Mouse (Mus musculus) midbrain, embryonic 14.5 days (tissue): Measurements from ENCODE around the gene Rslcan18. TPM values are rescaled to one million over a fixed set of nuclear protein-coding genes. Genes with fewer than 3 reads are reported as not detected.
A peak's percentile ranks its signal among the peaks of the same experiment; 100 is the strongest.

Source experiments
- ATAC-seq: fragments of 200-750 bp; cut with Nextera tagmentation; 2 replicates; pipeline ENCODE4 v1.8.0; 2017; ENCODE audit warnings: moderate number of reproducible peaks, moderate library complexity; ENCODE audit not compliant: low FRiP score, low TSS enrichment
- DNase-seq: peaks from one replicate; pipeline ENCODE4 v3.0.0-alpha.2; 2015
- H3K27ac ChIP-seq: fragments of 300-500 bp; sonication (generic); replicated peaks from 2 replicates; pipeline ENCODE4 v1.5.1; 2014; ENCODE audit warnings: mild to moderate bottlenecking, low read depth, low read length, moderate library complexity
- H3K27me3 ChIP-seq: fragments of 300-500 bp; sonication (generic); 2 replicates; pipeline ENCODE4 v1.6.1; 2014; ENCODE audit warnings: low read length, control low read depth, mixed read lengths; ENCODE audit not compliant: control insufficient read depth, insufficient read depth
- H3K36me3 ChIP-seq: fragments of 300-500 bp; sonication (generic); 2 replicates; pipeline ENCODE4 v1.6.1; 2014; ENCODE audit warnings: low read length, control low read depth; ENCODE audit not compliant: control insufficient read depth, insufficient read depth
- H3K4me1 ChIP-seq: fragments of 300-500 bp; sonication (generic); 2 replicates; pipeline ENCODE4 v1.6.1; 2014; ENCODE audit warnings: mild to moderate bottlenecking, antibody characterized with exemption, low read length, control low read depth; ENCODE audit not compliant: control insufficient read depth, insufficient read depth
- H3K4me2 ChIP-seq: fragments of 300-500 bp; sonication (generic); 2 replicates; pipeline ENCODE4 v1.6.1; 2014; ENCODE audit warnings: mild to moderate bottlenecking, low read length, moderate library complexity
- H3K4me3 ChIP-seq: fragments of 300-500 bp; sonication (generic); replicated peaks from 2 replicates; pipeline ENCODE4 v1.5.1; 2014; ENCODE audit warnings: low read depth, low read length
- H3K9ac ChIP-seq: fragments of 300-500 bp; sonication (generic); replicated peaks from 2 replicates; pipeline ENCODE4 v1.6.1; 2014; ENCODE audit warnings: mild to moderate bottlenecking, low read length, moderate library complexity
- H3K9me3 ChIP-seq: fragments of 300-500 bp; sonication (generic); 2 replicates; pipeline ENCODE4 v1.6.1; 2016; ENCODE audit warnings: low read length, control low read depth, mixed read lengths; ENCODE audit not compliant: control insufficient read depth
- WGBS: fragments of 180-500 bp; shearing (Covaris S2); extraction: QIAGEN DNeasy Blood & Tissue Kit; methylation state at CpG from one replicate; pipeline ENCODE4 v1.1.7; 2014; 5-methylcytosine and 5-hydroxymethylcytosine counted together
- polyA plus RNA-seq: library from polyadenylated mRNA; unstranded; fragments of >200 nt; fragmentation: Nextera tagmentation; extraction: Ambion mirVana; gene quantifications from 2 replicates; pipeline ENCODE4 v1.2.1, GENCODE M21; 2014

The Rslcan18 gene
- polyA plus RNA-seq, 1 experiment from 2014 or later: not detected

DNA sequence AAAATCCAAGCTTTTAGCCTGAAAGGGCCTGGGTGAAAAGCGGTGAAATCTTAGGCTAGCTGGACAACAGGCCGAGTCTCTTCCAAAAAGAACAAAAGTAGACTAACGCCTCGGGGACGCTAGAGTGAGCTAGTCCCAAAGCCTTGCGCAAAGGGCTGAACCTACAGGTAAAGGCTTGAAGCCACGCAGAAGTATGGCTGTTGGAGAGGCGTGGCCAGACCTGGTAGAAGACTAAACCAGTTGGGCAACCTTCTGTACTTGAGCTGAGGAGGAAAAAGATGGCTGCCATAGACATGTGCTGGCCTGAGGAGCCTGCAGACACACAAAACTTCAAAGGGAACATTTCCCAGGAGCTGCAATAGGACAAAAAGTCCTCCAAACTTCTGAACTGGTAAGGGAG lies 50.7 kb downstream of the Rslcan18 start:
- 89% methylated on average over 8 of the region's 8 CpGs for WGBS
- DNase-seq: no peak

DNA sequence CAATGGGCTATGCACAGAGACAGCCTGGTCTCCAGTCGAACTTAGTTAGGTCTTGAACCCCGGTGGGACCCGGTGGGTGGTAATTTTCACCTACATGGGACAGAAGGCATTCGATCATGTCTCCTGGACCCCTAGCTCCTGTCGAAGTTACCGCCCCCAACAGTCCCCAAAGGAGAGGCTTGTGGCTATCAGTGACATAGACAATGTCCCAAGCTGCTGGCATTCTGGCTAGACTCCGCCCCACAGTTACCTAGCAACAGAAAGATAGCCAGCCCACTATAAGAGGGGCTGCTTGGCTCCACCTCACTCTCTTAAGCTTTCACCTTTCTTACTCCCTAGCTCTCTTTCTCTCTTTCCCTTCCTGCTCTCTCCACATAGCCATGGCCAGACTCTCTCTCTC lies 53.6 kb downstream of the Rslcan18 start:
- Histone ChIP-seq H3K36me3 (0 out of 2 replicates have a peak, but pooled peaks cover 3% of the 10 kb centered on the region), H3K27me3 (no peaks in the 10 kb centered on the region), H3K4me3 (no peak overlapping the region), H3K9ac (no peak overlapping the region), H3K9me3 (peaks cover 8% of the 10 kb centered on the region; the same call in 1 of the 2 replicates), H3K4me2 (no peak overlapping the region), H3K4me1 (peaks cover 6% of the 10 kb centered on the region; the same call in 1 of the 2 replicates), H3K27ac (no peak overlapping the region)
- ATAC-seq (no peak), DNase-seq (no peak)
- WGBS: 57% methylated on average over 7 of the region's 7 CpGs

More for the DNA sequence above, 50.7 kb downstream of the Rslcan18 start:
- Histone ChIP-seq H3K9ac (no peak overlapping the region), H3K4me2 (no peak overlapping the region), H3K36me3 (peaks cover 20% of the 10 kb centered on the region), H3K9me3 (peaks cover 19% of the 10 kb centered on the region), H3K27ac (no peak overlapping the region), H3K27me3 (no peaks in the 10 kb centered on the region), H3K4me1 (peaks cover 1% of the 10 kb centered on the region; the same call in 1 of the 2 replicates), H3K4me3 (no peak overlapping the region)
- ATAC-seq: no peak

DNA sequence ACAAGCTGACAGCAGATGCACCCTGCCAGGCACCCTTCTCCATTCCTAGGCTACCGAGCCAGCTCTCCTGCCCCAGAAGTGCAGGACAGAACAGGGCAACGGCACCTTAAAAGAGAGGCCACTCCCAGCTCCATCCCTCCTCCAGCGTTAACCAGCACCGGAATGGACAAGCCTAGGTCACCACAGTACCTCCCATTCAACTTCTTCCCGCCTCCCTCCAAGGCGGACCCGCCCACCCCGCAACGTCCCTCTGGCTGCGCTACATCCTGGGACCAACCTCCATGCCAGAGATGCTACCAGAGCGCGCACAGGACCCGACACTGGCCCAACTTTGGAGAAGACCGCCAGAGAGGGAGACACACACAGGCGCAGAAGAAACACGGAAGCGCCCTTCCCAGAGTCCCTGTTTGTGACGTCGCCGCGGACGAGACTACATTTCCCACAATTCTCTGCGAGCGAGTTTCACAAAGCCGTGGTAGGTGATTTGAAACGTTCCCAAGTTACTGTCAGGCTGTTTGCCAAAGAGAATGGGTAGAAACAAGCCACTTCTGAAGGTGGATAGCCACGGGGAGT lies 55.2 kb downstream of the Rslcan18 start, which contains the start of gene Zfp712:
Gene Zfp712, minus strand, starts transcription at position 385 of the 573 bp plus-strand sequence.
- peak within 1 kb of the TSS; percentile 74 for H3K27ac ChIP-seq
- ATAC-seq: peak; percentile 93
- H3K4me3 ChIP-seq: peak within 1 kb of the TSS; percentile 72
- H3K36me3 ChIP-seq: no peaks in the 10 kb centered on the region
- peak within 1 kb of the TSS; percentile 78 for H3K9ac ChIP-seq
- H3K4me2 ChIP-seq: peak within 1 kb of the TSS; percentile 74
- under 1% methylated on average over 27 of the region's 27 CpGs for WGBS
- H3K27me3 ChIP-seq: no peaks in the 10 kb centered on the region
- H3K4me1 ChIP-seq: peaks cover 6% of the 10 kb centered on the region; the same call in 1 of the 2 replicates
- DNase-seq: peak; percentile 97
- H3K9me3 ChIP-seq: peaks cover 6% of the 10 kb centered on the region; the same call in 1 of the 2 replicates

DNA sequence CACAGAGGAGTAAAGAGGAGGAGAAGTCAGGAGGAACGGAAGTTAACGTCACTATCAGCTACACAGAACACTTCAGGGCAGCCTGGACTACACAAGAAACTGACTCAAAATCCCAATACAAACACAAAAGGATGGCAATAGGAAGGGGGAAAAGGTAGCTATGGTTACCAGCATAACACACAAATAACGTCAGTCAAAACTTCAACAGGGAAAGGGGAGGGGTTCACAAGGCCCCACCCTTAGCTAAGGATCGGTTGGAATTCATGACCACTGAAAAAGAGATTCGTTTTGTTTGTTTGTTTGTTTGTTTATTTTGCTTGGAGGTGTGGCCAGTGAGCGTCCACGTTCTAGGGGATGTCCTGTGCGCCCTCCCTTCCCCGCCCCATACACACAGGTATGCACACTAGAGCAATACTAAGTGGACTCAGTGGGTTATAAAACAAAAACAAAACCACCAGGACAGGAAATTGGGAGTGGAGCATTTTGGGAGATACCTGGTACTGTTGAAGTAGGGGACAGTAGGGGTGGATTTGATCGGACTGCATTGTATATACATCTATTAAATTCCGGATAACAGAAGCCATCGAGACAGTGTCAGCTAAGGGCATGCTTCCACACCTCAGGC lies 55.8 kb downstream of the Rslcan18 start:
- H3K4me1 ChIP-seq: peaks cover 6% of the 10 kb centered on the region; the same call in 1 of the 2 replicates
- H3K9ac ChIP-seq: peak overlapping the region; percentile 78
- H3K9me3 ChIP-seq: peaks cover 9% of the 10 kb centered on the region; the same call in 1 of the 2 replicates
- no peaks in the 10 kb centered on the region for H3K27me3 ChIP-seq
- peak overlapping the region; percentile 74 for H3K4me2 ChIP-seq
- no peaks in the 10 kb centered on the region for H3K36me3 ChIP-seq
- H3K27ac ChIP-seq: peak overlapping the region; percentile 74
- WGBS: 3% methylated on average over 12 of the region's 12 CpGs
- H3K4me3 ChIP-seq: peak overlapping the region; percentile 72
- DNase-seq: peak; percentile 2
- peak; percentile 39; the same call in 1 of the 2 replicates for ATAC-seq

Other genes starting within 250 kb of the Rslcan18 start
- 3.5 and 3.8 TPM in 2 replicates for gene Gm10767, start 211.3 kb downstream of the Rslcan18 start, polyA plus RNA-seq
- 9.3 and 10.2 TPM in 2 replicates for gene Zfp712, start 55.1 kb downstream of the Rslcan18 start, polyA plus RNA-seq
- 12.4 and 12.6 TPM in 2 replicates for gene Zfp708, start 18.3 kb downstream of the Rslcan18 start, polyA plus RNA-seq
- gene Gm28557, start 7.7 kb downstream of the Rslcan18 start, polyA plus RNA-seq: 1.0 and 2.0 TPM in 2 replicates
- 5.5 and 5.8 TPM in 2 replicates for gene Zfp759, start 5.4 kb upstream of the Rslcan18 start, polyA plus RNA-seq
- 5.4 and 6.2 TPM in 2 replicates for gene Rsl1, start 56.9 kb upstream of the Rslcan18 start, polyA plus RNA-seq
- gene Zfp455, start 78.2 kb upstream of the Rslcan18 start, polyA plus RNA-seq: 1.5 and 3.1 TPM in 2 replicates
- 7.0 and 8.3 TPM in 2 replicates for gene Zfp458, start 162.2 kb upstream of the Rslcan18 start, polyA plus RNA-seq
- gene Zfp457, start 190.2 kb upstream of the Rslcan18 start, polyA plus RNA-seq: 0.76 and 0.92 TPM in 2 replicates
- gene Zfp595, start 216.3 kb upstream of the Rslcan18 start, polyA plus RNA-seq: 2.1 TPM in 2 replicates
- gene Gm28044, start 244.3 kb upstream of the Rslcan18 start, polyA plus RNA-seq: not detected in 2 replicates
- 0.65 and 0.82 TPM in 2 replicates for gene Zfp953, start 244.3 kb upstream of the Rslcan18 start, polyA plus RNA-seq